Comparison of ENCODE assay signal across 8 mouse cellular contexts in genomic region chr8:102782707-102783489, GRCm38 (mm10). TPM values are rescaled to one million over a fixed set of nuclear protein-coding genes. Genes with fewer than 3 reads are reported as not detected.
DNase-seq lines count a peak whose midpoint lies in the region; ATAC-seq and TF ChIP-seq lines count a peak whose summit lies in the region.

No protein-coding gene starts in this region.

- no peaks in the 10 kb centered on the region for H3K36me3 ChIP-seq in heart, postnatal 0 days (replicated peaks; ENCODE audit: control insufficient read depth, insufficient read depth, low read length)
- no peaks in the 10 kb centered on the region for H3K36me3 ChIP-seq in embryonic facial prominence, embryonic 11.5 days (replicated peaks; ENCODE audit: control insufficient read depth, insufficient read depth, low read depth, low read length)
- H3K36me3 ChIP-seq in intestine, embryonic 14.5 days (ENCODE audit: control insufficient read depth, insufficient read depth, low read length), result peaks cover 10% of the 10 kb centered on the region; the same call in 1 of the 2 replicates
- peaks cover 3% of the 10 kb centered on the region; the same call in 1 of the 2 replicates for H3K36me3 ChIP-seq in neural tube, embryonic 13.5 days

- peak overlapping the region; percentile 32; the same call in 1 of the 2 replicates for H3K9ac ChIP-seq in heart, postnatal 0 days (replicated peaks; ENCODE audit: low read depth, low read length)
- H3K9ac ChIP-seq in embryonic facial prominence, embryonic 11.5 days (replicated peaks; ENCODE audit: low read length), result peak overlapping the region; percentile 98
- H3K9ac ChIP-seq in intestine, embryonic 14.5 days (ENCODE audit: low read length), result peak overlapping the region; percentile 98
- H3K9ac ChIP-seq in neural tube, embryonic 13.5 days, result peak overlapping the region; percentile 95

- peak overlapping the region; percentile 70 for H3K4me2 ChIP-seq in heart, postnatal 0 days (ENCODE audit: low read depth, low read length)
- H3K4me2 ChIP-seq in embryonic facial prominence, embryonic 11.5 days (ENCODE audit: low read depth, low read length), result peak overlapping the region; percentile 61
- peak overlapping the region; percentile 74 for H3K4me2 ChIP-seq in intestine, embryonic 14.5 days (ENCODE audit: low read length)
- H3K4me2 ChIP-seq in neural tube, embryonic 13.5 days, result peak overlapping the region; percentile 83

- intact Hi-C loops in heart, postnatal 14 days (cut with DNase I), result loop anchor here (5.0 kb wide), 2 partner anchors 1156 to 1244 kb away; no protein-coding TSS in a partner anchor

- peaks cover 50% of the 10 kb centered on the region for H3K27me3 ChIP-seq in heart, postnatal 0 days (ENCODE audit: control insufficient read depth, insufficient read depth, low read length)
- H3K27me3 ChIP-seq in embryonic facial prominence, embryonic 11.5 days (ENCODE audit: control insufficient read depth, insufficient read depth, low read length), result no peaks in the 10 kb centered on the region
- H3K27me3 ChIP-seq in intestine, embryonic 14.5 days (replicated peaks; ENCODE audit: control insufficient read depth, insufficient read depth, low read length), result peaks cover 10% of the 10 kb centered on the region; the same call in 1 of the 2 replicates
- peaks cover 8% of the 10 kb centered on the region; the same call in 1 of the 2 replicates for H3K27me3 ChIP-seq in neural tube, embryonic 13.5 days

- H3K27ac ChIP-seq in heart, postnatal 0 days (ENCODE audit: low read depth), result no peak overlapping the region
- H3K27ac ChIP-seq in embryonic facial prominence, embryonic 11.5 days (replicated peaks; ENCODE audit: low read depth, low read length), result peak overlapping the region; percentile 97
- H3K27ac ChIP-seq in intestine, embryonic 14.5 days (ENCODE audit: low read depth), result peak overlapping the region; percentile 96
- H3K27ac ChIP-seq in neural tube, embryonic 13.5 days (replicated peaks), result peak overlapping the region; percentile 95

- TF ChIP-seq CTCF in heart, postnatal 0 days (IDR thresholded peaks at IDR 0.05; ENCODE audit: low read depth), result no peak

- no peak for TF ChIP-seq EP300 in heart, postnatal 0 days (IDR thresholded peaks at IDR 0.05; ENCODE audit: low read depth)

- H3K4me1 ChIP-seq in heart, postnatal 0 days (ENCODE audit: control insufficient read depth, insufficient read depth), result peaks cover 20% of the 10 kb centered on the region
- no peaks in the 10 kb centered on the region for H3K4me1 ChIP-seq in embryonic facial prominence, embryonic 11.5 days (ENCODE audit: control insufficient read depth, insufficient read depth, low read length)
- peaks cover 12% of the 10 kb centered on the region; the same call in 1 of the 2 replicates for H3K4me1 ChIP-seq in intestine, embryonic 14.5 days (replicated peaks; ENCODE audit: control insufficient read depth, insufficient read depth, low read length)
- peaks cover 60% of the 10 kb centered on the region for H3K4me1 ChIP-seq in neural tube, embryonic 13.5 days (replicated peaks)

- DNase-seq in heart, postnatal 0 days (ENCODE audit: low spot score), result no peak
- DNase-seq in heart, postnatal 14 days, result no peak
- peak; percentile 23 for DNase-seq in embryonic facial prominence, embryonic 11.5 days (ENCODE audit: low spot score)
- DNase-seq in intestine, embryonic 14.5 days (ENCODE audit: low spot score), result peak; percentile 60
- DNase-seq in urinary bladder, postnatal 36 days (ENCODE audit: low spot score in 2 of 2), result no peak
- DNase-seq in layer of hippocampus, adult 8-10 months (ENCODE audit: low spot score in 2 of 2), result no peak
- no peak for DNase-seq in right cerebral cortex, postnatal 10 days (ENCODE audit: low spot score in 2 of 2)

- WGBS in heart, postnatal 0 days, result 14% methylated on average over 11 of the region's 11 CpGs
- WGBS in embryonic facial prominence, embryonic 11.5 days, result 2% methylated on average over 11 of the region's 11 CpGs
- 1% methylated on average over 11 of the region's 11 CpGs for WGBS in intestine, embryonic 14.5 days
- 2% methylated on average over 11 of the region's 11 CpGs for WGBS in neural tube, embryonic 13.5 days

- H3K9me3 ChIP-seq in heart, postnatal 0 days (replicated peaks; ENCODE audit: control insufficient read depth, low read length), result no peaks in the 10 kb centered on the region
- no peaks in the 10 kb centered on the region for H3K9me3 ChIP-seq in embryonic facial prominence, embryonic 11.5 days (replicated peaks; ENCODE audit: control insufficient read depth, low read length)
- no peaks in the 10 kb centered on the region for H3K9me3 ChIP-seq in intestine, embryonic 14.5 days (ENCODE audit: control insufficient read depth, low read length)
- no peaks in the 10 kb centered on the region for H3K9me3 ChIP-seq in neural tube, embryonic 13.5 days

- no peak for ATAC-seq in heart, postnatal 0 days (ENCODE audit: insufficient read depth, low read depth)
- ATAC-seq in embryonic facial prominence, embryonic 11.5 days (replicated peaks; ENCODE audit: insufficient number of reproducible peaks, low FRiP score, low TSS enrichment, low read depth), result no peak
- no peak for ATAC-seq in intestine, embryonic 14.5 days (replicated peaks; ENCODE audit: low FRiP score, low TSS enrichment, low read depth)
- ATAC-seq in neural tube, embryonic 13.5 days (ENCODE audit: low read depth), result no peak

- peak overlapping the region; percentile 59 for H3K4me3 ChIP-seq in heart, postnatal 0 days (ENCODE audit: low read depth, low read length)
- H3K4me3 ChIP-seq in embryonic facial prominence, embryonic 11.5 days (ENCODE audit: low read depth, low read length), result peak overlapping the region; percentile 79
- peak overlapping the region; percentile 82 for H3K4me3 ChIP-seq in intestine, embryonic 14.5 days (ENCODE audit: low read depth, low read length)
- H3K4me3 ChIP-seq in neural tube, embryonic 13.5 days, result peak overlapping the region; percentile 75

RNA-seq across cellular contexts. Expression of gene Cdh11, which starts 2.5 kb away (rescaled TPM):
- 27.1 and 27.6 TPM in 2 replicates for total RNA-seq in heart, postnatal 0 days (2014; rRNA removed; ENCODE audit: low replicate concordance)
- polyA plus RNA-seq in heart, postnatal 0 days (2015; fragmentation: Nextera tagmentation; extraction: Ambion mirVana), result 18.2 and 20.1 TPM in 2 replicates
- 10 to 100 TPM; 24.1 to 27.6 TPM for total RNA-seq in heart, postnatal 14 days (2021)
- 187 and 192 TPM in 2 replicates for polyA plus RNA-seq in embryonic facial prominence, embryonic 11.5 days (2014; fragmentation: Nextera tagmentation; extraction: Ambion mirVana)
- 112 and 123 TPM in 2 replicates for polyA plus RNA-seq in intestine, embryonic 14.5 days (2014; fragmentation: Nextera tagmentation; extraction: Ambion mirVana)
- 59.5 and 72.2 TPM in 2 replicates for polyA plus RNA-seq in neural tube, embryonic 13.5 days (2015; fragmentation: Nextera tagmentation; extraction: Ambion mirVana)
- total RNA-seq in layer of hippocampus, adult 8-10 months (2022), result 10 to 100 TPM; 68.8 to 84.1 (median 76.7) TPM

Comparison
In these comparisons a context has a peak if more than half of its experiments do, and no peak if none do; other contexts are left out.
1. DNase-seq: peak in embryonic facial prominence, embryonic 11.5 days (single experiment) and intestine, embryonic 14.5 days (single experiment); none in heart, postnatal 0 days (single experiment), heart, postnatal 14 days (0 of 2), urinary bladder, postnatal 36 days (0 of 2), layer of hippocampus, adult 8-10 months (0 of 2) and right cerebral cortex, postnatal 10 days (0 of 2).
2. H3K9ac ChIP-seq: peak in every context shown above with its lines; median percentile 98 in embryonic facial prominence, embryonic 11.5 days; 98 in intestine, embryonic 14.5 days; 95 in neural tube, embryonic 13.5 days; 32 in heart, postnatal 0 days.
3. Peak in every context shown above with its lines, with median percentiles within 50 percentile points of each other: H3K4me2 ChIP-seq and H3K4me3 ChIP-seq.